Mouse (Mus musculus) kidney, adult 2 months (tissue): ENCODE measurements at regions not wholly inside any gene's neighbourhood (a gene's known extent, or its start where the extent isn't known, plus 50 kb on each side); places are given as distances from the start of the nearest gene placed in this dataset.

Experiments
- DNase-seq: peaks from one replicate; pipeline ENCODE4 v3.0.0; 2021
- H3K27ac ChIP-seq: fragments of 200-500 bp; 2 replicates; pipeline ENCODE4 v1.5.1; 2012; ENCODE audit warnings: low read depth, low read length, control low read depth, inconsistent platforms; ENCODE audit not compliant: insufficient read depth
- H3K27me3 ChIP-seq: fragments of 200-500 bp; replicated peaks from 2 replicates; pipeline ENCODE4 v1.6.1; 2012; ENCODE audit warnings: mild to moderate bottlenecking, moderate library complexity, low read length, inconsistent platforms; ENCODE audit not compliant: control insufficient read depth, insufficient read depth
- H3K36me3 ChIP-seq: fragments of 200-500 bp; 2 replicates; pipeline ENCODE4 v1.6.1; 2012; ENCODE audit warnings: mild to moderate bottlenecking, moderate library complexity, low read length, inconsistent platforms; ENCODE audit not compliant: control insufficient read depth, insufficient read depth
- H3K4me1 ChIP-seq: fragments of 200-500 bp; 2 replicates; pipeline ENCODE4 v1.6.1; 2011; ENCODE audit warnings: low read length; ENCODE audit not compliant: control insufficient read depth, insufficient read depth
- H3K4me3 ChIP-seq: fragments of 200-500 bp; 2 replicates; pipeline ENCODE4 v1.5.1; 2011; ENCODE audit warnings: mild to moderate bottlenecking, low read depth, low read length, control low read depth; ENCODE audit not compliant: insufficient read depth
- CTCF ChIP-seq: fragments of 200-500 bp; conservative IDR thresholded peaks from 2 replicates; pipeline ENCODE4 v1.5.1; 2011; ENCODE audit warnings: low read depth, mild to moderate bottlenecking, control low read depth, low read length, moderate library complexity, mixed read lengths; ENCODE audit not compliant: insufficient read depth, insufficient read length
- POLR2A ChIP-seq: fragments of 200-500 bp; IDR thresholded peaks from one replicate; pipeline ENCODE4 v1.6.1; 2011; ENCODE audit warnings: low read depth, low read length, control low read depth
- WGBS: fragments of 180-500 bp; shearing (Covaris S2); methylation state at CpG from one replicate; pipeline ENCODE4 v1.1.7; 2018; 5-methylcytosine and 5-hydroxymethylcytosine counted together

GRCm38 (mm10) chr12:9419311-9419710 is 150.6 kb upstream of the Osr1 start:
- Histone ChIP-seq H3K36me3 (no peaks in the 10 kb centered on the region), H3K27me3 (no peaks in the 10 kb centered on the region), H3K27ac (no peak overlapping the region), H3K4me1 (no peaks in the 10 kb centered on the region), H3K4me3 (no peak overlapping the region)
- TF ChIP-seq CTCF (no peak), POLR2A (no peak)
- WGBS = 46% methylated on average over 3 of the region's 3 CpGs
- DNase-seq = no peak

GRCm38 (mm10) chr12:9430656-9431055 is 139.3 kb upstream of the Osr1 start:
- WGBS = 72% methylated on average over 3 of the region's 3 CpGs
- Histone ChIP-seq H3K36me3 (no peaks in the 10 kb centered on the region), H3K27ac (no peak overlapping the region), H3K4me3 (no peak overlapping the region), H3K27me3 (no peaks in the 10 kb centered on the region), H3K4me1 (no peaks in the 10 kb centered on the region)
- no peak for DNase-seq
- no peak for TF ChIP-seq POLR2A
- no peak for TF ChIP-seq CTCF

GRCm38 (mm10) chr12:9438575-9439161 is 131.2 kb upstream of the Osr1 start:
- Histone ChIP-seq H3K27me3 (no peaks in the 10 kb centered on the region), H3K4me3 (no peak overlapping the region), H3K4me1 (no peaks in the 10 kb centered on the region), H3K27ac (no peak overlapping the region), H3K36me3 (no peaks in the 10 kb centered on the region)
- WGBS = 20% methylated on average over 9 of the region's 9 CpGs
- DNase-seq = no peak
- no peak for TF ChIP-seq POLR2A
- no peak for TF ChIP-seq CTCF

- no peak for TF ChIP-seq CTCF
- no peak for TF ChIP-seq POLR2A
- peak; percentile 30 for DNase-seq
- 20% methylated on average over 3 of the region's 3 CpGs for WGBS
- no peaks in the 10 kb centered on the region for H3K4me1 ChIP-seq
- no peaks in the 10 kb centered on the region for H3K36me3 ChIP-seq
- no peaks in the 10 kb centered on the region for H3K27me3 ChIP-seq
- no peak overlapping the region for H3K27ac ChIP-seq
- H3K4me3 ChIP-seq = no peak overlapping the region
These were observed 119.3 kb upstream of the Osr1 start for GRCm38 (mm10) chr12:9450620-9451019.

GRCm38 (mm10) chr12:9460193-9460592 is 109.7 kb upstream of the Osr1 start:
- DNase-seq = peak; percentile 35

GRCm38 (mm10) chr12:9469655-9470470 is 100.1 kb upstream of the Osr1 start:
- Histone ChIP-seq H3K27me3 (no peaks in the 10 kb centered on the region), H3K27ac (no peak overlapping the region), H3K36me3 (no peaks in the 10 kb centered on the region), H3K4me1 (no peaks in the 10 kb centered on the region), H3K4me3 (no peak overlapping the region)
- WGBS = 71% methylated on average over 3 of the region's 3 CpGs
- no peak for DNase-seq
- TF ChIP-seq POLR2A = no peak
- TF ChIP-seq CTCF = no peak

More at GRCm38 (mm10) chr12:9460193-9460592, 109.7 kb upstream of the Osr1 start:
- no peaks in the 10 kb centered on the region for H3K27me3 ChIP-seq
- 56% methylated on average over 3 of the region's 3 CpGs for WGBS
- no peaks in the 10 kb centered on the region for H3K4me1 ChIP-seq
- H3K4me3 ChIP-seq = no peak overlapping the region
- no peak overlapping the region; the same call in 1 of the 2 replicates for H3K27ac ChIP-seq
- H3K36me3 ChIP-seq = no peaks in the 10 kb centered on the region
- TF ChIP-seq POLR2A (no peak), CTCF (no peak)

- TF ChIP-seq POLR2A = no peak
- TF ChIP-seq CTCF = no peak
- WGBS = 79% methylated on average over 2 of the region's 2 CpGs
- Histone ChIP-seq H3K4me1 (no peaks in the 10 kb centered on the region), H3K4me3 (no peak overlapping the region), H3K27ac (no peak overlapping the region), H3K27me3 (no peaks in the 10 kb centered on the region), H3K36me3 (no peaks in the 10 kb centered on the region)
- DNase-seq = peak; percentile 43
These were observed 94.1 kb upstream of the Osr1 start for GRCm38 (mm10) chr12:9475836-9476235.
